Mouse (Mus musculus) limb, embryonic 15.5 days (tissue): Measurements from ENCODE around the gene Ccl3. TPM values are rescaled to one million over a fixed set of nuclear protein-coding genes. Genes with fewer than 3 reads are reported as not detected.

Experiments used
- ATAC-seq: fragments of 200-750 bp; cut with Nextera tagmentation; 2 replicates; pipeline ENCODE4 v1.8.0; 2017; ENCODE audit warnings: low read depth, moderate TSS enrichment; ENCODE audit not compliant: insufficient number of reproducible peaks, low FRiP score, low TSS enrichment
- H3K27ac ChIP-seq: fragments of 300-500 bp; sonication (generic); 2 replicates; pipeline ENCODE4 v1.5.1; 2015; ENCODE audit warnings: moderate library complexity, mild to moderate bottlenecking, inconsistent platforms
- H3K27me3 ChIP-seq: fragments of 300-500 bp; sonication (generic); 2 replicates; pipeline ENCODE4 v1.6.1; 2015; ENCODE audit warnings: inconsistent platforms
- H3K36me3 ChIP-seq: fragments of 300-500 bp; sonication (generic); 2 replicates; pipeline ENCODE4 v1.6.1; 2015; ENCODE audit warnings: inconsistent platforms
- H3K4me1 ChIP-seq: fragments of 300-500 bp; sonication (generic); 2 replicates; pipeline ENCODE4 v1.6.1; 2015; ENCODE audit warnings: inconsistent platforms
- H3K4me2 ChIP-seq: fragments of 300-500 bp; sonication (generic); 2 replicates; pipeline ENCODE4 v1.6.1; 2015; ENCODE audit warnings: mild to moderate bottlenecking, inconsistent platforms
- H3K4me3 ChIP-seq: fragments of 300-500 bp; sonication (generic); 2 replicates; pipeline ENCODE4 v1.5.1; 2015; ENCODE audit warnings: mild to moderate bottlenecking, inconsistent platforms
- H3K9ac ChIP-seq: fragments of 300-500 bp; sonication (generic); 2 replicates; pipeline ENCODE4 v1.6.1; 2015; ENCODE audit warnings: inconsistent platforms
- H3K9me3 ChIP-seq: fragments of 300-500 bp; sonication (generic); 2 replicates; pipeline ENCODE4 v1.6.1; 2016; ENCODE audit warnings: inconsistent platforms
- WGBS: fragments of 180-500 bp; shearing (Covaris S2); methylation state at CpG from one replicate; pipeline ENCODE4 v1.1.7; 2015; 5-methylcytosine and 5-hydroxymethylcytosine counted together
- polyA plus RNA-seq: library from polyadenylated mRNA; unstranded; fragments of >200 nt; fragmentation: Nextera tagmentation; extraction: Ambion mirVana; gene quantifications from 2 replicates; pipeline ENCODE4 v1.2.1, GENCODE M21; 2015

Gene Ccl3
- polyA plus RNA-seq, 1 experiment from 2014 or later = 0.73 TPM

DNA sequence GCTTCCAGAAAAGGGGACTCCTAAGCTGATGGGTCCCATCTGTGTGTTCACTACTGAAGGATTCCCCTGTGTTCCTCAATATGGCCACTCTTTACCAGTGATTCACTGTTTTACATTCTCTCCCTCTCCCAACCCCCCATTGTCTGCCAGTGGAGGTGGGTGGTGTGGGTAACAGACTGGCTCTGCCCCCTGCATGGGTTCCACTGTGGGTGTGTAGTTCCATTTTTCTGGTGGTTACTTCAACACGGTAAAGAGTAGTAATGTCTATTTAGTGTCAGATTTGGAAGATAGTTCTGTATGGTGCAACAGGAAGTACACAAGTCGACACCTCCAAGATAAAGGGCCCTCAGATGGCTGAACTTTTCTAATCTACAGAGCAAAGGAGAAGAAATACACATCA, 7.9 kb downstream of the Ccl3 start:
- 83% methylated on average over 2 of the region's 2 CpGs for WGBS
- no peak overlapping the region for H3K27ac ChIP-seq
- H3K9me3 ChIP-seq = no peaks in the 10 kb centered on the region
- ATAC-seq = no peak
- H3K4me2 ChIP-seq = no peak overlapping the region
- no peaks in the 10 kb centered on the region for H3K27me3 ChIP-seq
- no peaks in the 10 kb centered on the region for H3K4me1 ChIP-seq
- H3K4me3 ChIP-seq = no peak overlapping the region
- no peaks in the 10 kb centered on the region for H3K36me3 ChIP-seq
- H3K9ac ChIP-seq = no peak overlapping the region

DNA sequence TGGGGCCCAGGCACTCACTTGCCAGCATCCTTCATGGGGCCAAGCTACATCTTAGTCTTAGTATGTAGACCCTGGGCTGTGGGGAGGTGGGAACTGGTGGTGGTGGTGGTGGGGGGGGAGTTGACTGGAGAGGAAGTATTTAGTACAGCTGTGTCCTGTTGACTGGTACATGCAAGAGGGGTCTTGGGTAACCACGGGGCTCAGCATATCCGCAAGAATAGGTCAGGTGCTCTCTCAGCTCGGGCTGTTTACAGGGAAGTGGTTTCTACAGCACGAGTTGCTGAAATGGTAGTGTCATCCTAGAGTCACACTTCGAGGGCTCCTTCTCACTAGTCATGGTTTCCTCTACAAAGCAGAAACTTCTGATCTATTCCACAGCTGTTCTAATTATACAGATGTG, 9.0 kb downstream of the Ccl3 start:
- ATAC-seq = no peak
- Histone ChIP-seq H3K4me2 (no peak overlapping the region), H3K4me3 (no peak overlapping the region), H3K36me3 (no peaks in the 10 kb centered on the region), H3K27me3 (no peaks in the 10 kb centered on the region), H3K27ac (no peak overlapping the region), H3K4me1 (no peaks in the 10 kb centered on the region), H3K9ac (no peak overlapping the region), H3K9me3 (no peaks in the 10 kb centered on the region)
- WGBS = 68% methylated on average over 5 of the region's 5 CpGs

DNA sequence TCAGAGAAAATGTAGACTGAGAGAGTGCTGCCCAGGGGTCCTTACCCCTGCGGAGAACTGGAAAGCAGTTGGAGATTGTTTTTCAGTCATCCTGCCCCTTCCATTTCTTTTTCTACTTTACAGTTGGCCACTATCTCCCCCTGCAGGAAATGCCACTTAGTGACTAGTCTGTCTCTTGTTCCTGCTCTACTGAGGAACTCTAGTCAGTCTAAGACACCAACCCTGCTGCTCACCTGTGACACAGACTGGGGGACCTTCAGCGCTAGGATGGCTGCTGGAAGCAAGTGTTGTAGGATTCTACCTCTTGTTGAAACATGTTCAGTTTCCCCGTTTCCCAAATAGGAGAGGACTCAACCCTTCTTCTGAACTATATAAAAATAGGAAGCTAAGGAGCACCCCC, 9.6 kb downstream of the Ccl3 start:
- Histone ChIP-seq H3K27ac (no peak overlapping the region), H3K36me3 (no peaks in the 10 kb centered on the region), H3K9ac (no peak overlapping the region), H3K4me3 (no peak overlapping the region), H3K27me3 (no peaks in the 10 kb centered on the region), H3K9me3 (no peaks in the 10 kb centered on the region), H3K4me2 (no peak overlapping the region), H3K4me1 (no peaks in the 10 kb centered on the region)
- no peak for ATAC-seq
- WGBS = 65% methylated on average over 3 of the region's 3 CpGs

- Histone ChIP-seq H3K9me3 (no peaks in the 10 kb centered on the region), H3K27me3 (no peaks in the 10 kb centered on the region), H3K36me3 (no peaks in the 10 kb centered on the region), H3K4me2 (no peak overlapping the region), H3K4me3 (no peak overlapping the region), H3K9ac (no peak overlapping the region), H3K27ac (no peak overlapping the region), H3K4me1 (no peaks in the 10 kb centered on the region)
- WGBS = 40% methylated on average over 2 of the region's 2 CpGs
- no peak for ATAC-seq
Measured at GRCm38 (mm10) chr11:83638934-83639333, 10.2 kb downstream of the Ccl3 start.

- Histone ChIP-seq H3K36me3 (no peaks in the 10 kb centered on the region), H3K9me3 (no peaks in the 10 kb centered on the region), H3K4me2 (no peak overlapping the region), H3K27ac (no peak overlapping the region), H3K4me3 (no peak overlapping the region), H3K9ac (no peak overlapping the region), H3K4me1 (no peaks in the 10 kb centered on the region), H3K27me3 (no peaks in the 10 kb centered on the region)
- WGBS = 78% methylated on average over 1 of the region's 1 CpGs
- ATAC-seq = no peak
Measured at GRCm38 (mm10) chr11:83636742-83637235, 12.4 kb downstream of the Ccl3 start.

DNA sequence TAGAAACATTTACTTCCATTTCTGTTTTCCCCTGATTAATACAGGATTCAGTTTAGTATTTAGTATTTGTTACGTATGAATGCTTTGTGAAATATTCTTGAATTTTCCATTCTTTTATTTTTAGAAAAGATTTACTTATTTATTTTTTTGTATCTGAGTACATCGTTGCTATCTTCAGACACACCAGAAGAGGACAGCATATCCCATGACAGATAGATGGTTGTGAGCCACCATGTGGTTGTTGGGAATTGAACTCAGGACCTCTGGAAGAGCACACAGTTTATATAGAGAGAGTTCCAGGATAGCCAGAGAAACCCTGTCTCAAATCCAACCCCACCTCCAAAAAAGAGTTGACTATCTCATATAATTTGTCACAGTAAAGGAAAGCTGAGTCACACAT, 14.3 kb downstream of the Ccl3 start:
- H3K36me3 ChIP-seq = no peaks in the 10 kb centered on the region
- no peak for ATAC-seq

GRCm38 (mm10) chr11:83634425-83634824, 14.7 kb downstream of the Ccl3 start:
- no peak overlapping the region for H3K27ac ChIP-seq
- H3K36me3 ChIP-seq = no peaks in the 10 kb centered on the region
- H3K9me3 ChIP-seq = no peaks in the 10 kb centered on the region
- WGBS = 72% methylated on average over 4 of the region's 4 CpGs
- H3K9ac ChIP-seq = no peak overlapping the region
- H3K4me2 ChIP-seq = no peak overlapping the region
- H3K27me3 ChIP-seq = no peaks in the 10 kb centered on the region
- H3K4me1 ChIP-seq = no peaks in the 10 kb centered on the region
- no peak for ATAC-seq
- no peak overlapping the region for H3K4me3 ChIP-seq

More for the DNA sequence above, 14.3 kb downstream of the Ccl3 start:
- Histone ChIP-seq H3K9me3 (no peaks in the 10 kb centered on the region), H3K4me1 (no peaks in the 10 kb centered on the region), H3K9ac (no peak overlapping the region), H3K4me3 (no peak overlapping the region), H3K27me3 (no peaks in the 10 kb centered on the region), H3K27ac (no peak overlapping the region), H3K4me2 (no peak overlapping the region)
- 93% methylated on average over 2 of the region's 2 CpGs for WGBS

DNA sequence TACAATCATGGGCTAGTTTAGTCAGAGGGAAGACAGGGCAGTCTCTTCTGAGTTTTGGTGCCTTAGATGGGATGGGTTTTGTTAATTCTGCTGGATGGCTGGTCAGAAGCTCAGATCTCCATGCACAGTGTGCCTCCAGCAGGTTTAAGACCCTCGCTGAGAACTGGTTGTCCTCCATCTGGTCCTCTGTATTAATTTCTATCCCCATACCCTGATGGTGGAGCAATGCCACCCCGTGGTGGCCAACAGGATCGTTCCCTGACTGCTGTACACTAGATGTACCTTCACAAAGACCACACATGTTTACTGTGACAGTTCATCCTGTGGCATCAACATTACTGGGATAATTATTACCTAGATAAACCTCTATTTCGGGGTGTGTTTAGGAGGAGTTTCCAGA, 16.4 kb downstream of the Ccl3 start:
- H3K27me3 ChIP-seq = no peaks in the 10 kb centered on the region
- no peaks in the 10 kb centered on the region for H3K9me3 ChIP-seq
- ATAC-seq = no peak
- H3K9ac ChIP-seq = no peak overlapping the region
- no peak overlapping the region for H3K27ac ChIP-seq
- 57% methylated on average over 4 of the region's 4 CpGs for WGBS
- no peaks in the 10 kb centered on the region for H3K36me3 ChIP-seq
- H3K4me2 ChIP-seq = no peak overlapping the region
- H3K4me1 ChIP-seq = no peaks in the 10 kb centered on the region
- no peak overlapping the region for H3K4me3 ChIP-seq

DNA sequence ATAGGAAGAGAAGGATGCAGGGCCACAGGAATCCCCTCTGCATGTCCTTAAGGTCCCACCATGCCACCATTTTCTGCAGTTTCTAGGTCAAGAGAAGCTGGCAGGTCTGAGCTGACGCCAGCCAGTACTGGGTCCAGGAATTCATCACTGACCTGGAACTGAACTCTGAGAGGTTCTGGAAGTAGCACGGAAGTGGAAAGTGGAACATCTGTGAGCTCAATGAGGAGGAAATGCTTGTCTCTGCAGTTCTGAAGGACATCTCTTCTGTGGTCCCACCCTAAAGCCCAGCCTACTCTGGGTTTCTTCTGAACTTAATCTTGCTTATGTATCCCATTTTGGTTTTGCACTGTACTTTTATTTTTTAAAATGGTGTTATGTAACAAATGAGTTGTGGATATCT, 18.1 kb downstream of the Ccl3 start:
- Histone ChIP-seq H3K36me3 (no peaks in the 10 kb centered on the region), H3K4me3 (no peak overlapping the region), H3K4me1 (no peaks in the 10 kb centered on the region), H3K9me3 (no peaks in the 10 kb centered on the region), H3K9ac (no peak overlapping the region), H3K27ac (no peak overlapping the region), H3K27me3 (no peaks in the 10 kb centered on the region), H3K4me2 (no peak overlapping the region)
- WGBS = 78% methylated on average over 2 of the region's 2 CpGs
- no peak for ATAC-seq

- no peak overlapping the region for H3K27ac ChIP-seq
- no peak overlapping the region for H3K4me3 ChIP-seq
- H3K9ac ChIP-seq = no peak overlapping the region
- no peaks in the 10 kb centered on the region for H3K4me1 ChIP-seq
- 92% methylated on average over 1 of the region's 1 CpGs for WGBS
- H3K4me2 ChIP-seq = no peak overlapping the region
- no peak for ATAC-seq
- no peaks in the 10 kb centered on the region for H3K9me3 ChIP-seq
- no peaks in the 10 kb centered on the region for H3K36me3 ChIP-seq
- H3K27me3 ChIP-seq = no peaks in the 10 kb centered on the region
Measured at GRCm38 (mm10) chr11:83630630-83631029, 18.5 kb downstream of the Ccl3 start.

GRCm38 (mm10) chr11:83628808-83629207, 20.3 kb downstream of the Ccl3 start:
- Histone ChIP-seq H3K27me3 (no peaks in the 10 kb centered on the region), H3K27ac (no peak overlapping the region)
- ATAC-seq = no peak

DNA sequence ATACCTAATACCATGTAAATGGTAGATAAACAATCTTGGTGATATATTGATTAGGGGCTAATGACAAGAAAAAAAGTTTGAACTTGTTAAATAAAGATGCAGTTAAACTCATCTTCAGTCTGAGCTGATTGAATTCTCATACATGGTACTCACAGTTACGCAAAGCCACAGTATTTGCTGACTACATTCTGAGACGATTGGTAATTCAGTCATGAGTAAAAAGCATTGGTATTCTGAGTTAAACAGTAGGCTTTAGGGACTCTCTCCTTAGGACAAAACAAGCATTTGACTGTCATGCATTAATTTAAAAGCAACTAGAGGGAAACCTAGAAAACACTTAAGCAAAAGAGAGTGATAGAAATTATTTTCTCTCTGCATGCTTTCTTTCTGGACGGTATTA, 25.6 kb downstream of the Ccl3 start:
- Histone ChIP-seq H3K27ac (no peak overlapping the region), H3K9me3 (no peaks in the 10 kb centered on the region), H3K4me1 (no peaks in the 10 kb centered on the region), H3K4me3 (no peak overlapping the region), H3K9ac (no peak overlapping the region), H3K4me2 (no peak overlapping the region), H3K36me3 (no peaks in the 10 kb centered on the region), H3K27me3 (no peaks in the 10 kb centered on the region)
- no peak for ATAC-seq
- 84% methylated on average over 3 of the region's 3 CpGs for WGBS

More at GRCm38 (mm10) chr11:83628808-83629207, 20.3 kb downstream of the Ccl3 start:
- no peak overlapping the region for H3K4me3 ChIP-seq
- no peaks in the 10 kb centered on the region for H3K9me3 ChIP-seq
- 87% methylated on average over 9 of the region's 9 CpGs for WGBS
- no peak overlapping the region for H3K4me2 ChIP-seq
- no peaks in the 10 kb centered on the region for H3K4me1 ChIP-seq
- H3K9ac ChIP-seq = no peak overlapping the region
- no peaks in the 10 kb centered on the region for H3K36me3 ChIP-seq

- Histone ChIP-seq H3K9ac (no peak overlapping the region), H3K4me2 (no peak overlapping the region), H3K9me3 (no peaks in the 10 kb centered on the region), H3K27me3 (no peaks in the 10 kb centered on the region), H3K27ac (no peak overlapping the region), H3K4me1 (no peaks in the 10 kb centered on the region), H3K36me3 (no peaks in the 10 kb centered on the region), H3K4me3 (no peak overlapping the region)
- no peak for ATAC-seq
- 94% methylated on average over 1 of the region's 1 CpGs for WGBS
Measured at GRCm38 (mm10) chr11:83619037-83619436, 30.1 kb downstream of the Ccl3 start.
